Mouse (Mus musculus): Measurements from ENCODE around the gene Ttbk2. TPM values are rescaled to one million over a fixed set of nuclear protein-coding genes. Genes with fewer than 3 reads are reported as not detected.

Ttbk2 gene
- polyA plus RNA-seq, 1 experiment from 2014 or later: 11.1 TPM

- no peak for ATAC-seq
- peaks cover 7% of the 10 kb centered on the region; the same call in 1 of the 2 replicates for H3K36me3 ChIP-seq (ENCODE audit: control insufficient read depth, insufficient read depth, low read length)
- H3K4me3 ChIP-seq (ENCODE audit: low read depth, low read length): no peak overlapping the region
- 96% methylated on average over 2 of the region's 2 CpGs for WGBS
- H3K9me3 ChIP-seq (replicated peaks; ENCODE audit: control insufficient read depth, low read length, poor library complexity, severe bottlenecking): no peaks in the 10 kb centered on the region
- H3K4me2 ChIP-seq (ENCODE audit: low read length): no peak overlapping the region
- H3K27me3 ChIP-seq (ENCODE audit: control insufficient read depth, insufficient read depth, low read depth, low read length): no peaks in the 10 kb centered on the region
- H3K4me1 ChIP-seq (ENCODE audit: control insufficient read depth, insufficient read depth, low read length): no peaks in the 10 kb centered on the region
- H3K27ac ChIP-seq (ENCODE audit: low read length): no peak overlapping the region
- no peak overlapping the region for H3K9ac ChIP-seq (ENCODE audit: low read depth, low read length)
Measured at GRCm38 (mm10) chr2:120770265-120770935, 80.0 kb downstream of the Ttbk2 start.

GRCm38 (mm10) chr2:120761922-120762321 is 88.5 kb downstream of the Ttbk2 start:
- no peaks in the 10 kb centered on the region for H3K27me3 ChIP-seq (ENCODE audit: control insufficient read depth, insufficient read depth, low read depth, low read length)
- H3K9ac ChIP-seq (ENCODE audit: low read depth, low read length): no peak overlapping the region
- no peak overlapping the region for H3K4me2 ChIP-seq (ENCODE audit: low read length)
- H3K4me1 ChIP-seq (ENCODE audit: control insufficient read depth, insufficient read depth, low read length): no peaks in the 10 kb centered on the region
- H3K36me3 ChIP-seq (ENCODE audit: control insufficient read depth, insufficient read depth, low read length): peaks cover 12% of the 10 kb centered on the region; the same call in 1 of the 2 replicates
- no peaks in the 10 kb centered on the region for H3K9me3 ChIP-seq (replicated peaks; ENCODE audit: control insufficient read depth, low read length, poor library complexity, severe bottlenecking)
- no peak overlapping the region for H3K4me3 ChIP-seq (ENCODE audit: low read depth, low read length)
- ATAC-seq: no peak
- H3K27ac ChIP-seq (ENCODE audit: low read length): no peak overlapping the region

GRCm38 (mm10) chr2:120748041-120748440 is 102.4 kb downstream of the Ttbk2 start:
- Histone ChIP-seq H3K36me3 (ENCODE audit: control insufficient read depth, insufficient read depth, low read length) (peaks cover 31% of the 10 kb centered on the region), H3K9ac (ENCODE audit: low read depth, low read length) (no peak overlapping the region), H3K27me3 (ENCODE audit: control insufficient read depth, insufficient read depth, low read depth, low read length) (no peaks in the 10 kb centered on the region), H3K4me3 (ENCODE audit: low read depth, low read length) (no peak overlapping the region), H3K27ac (ENCODE audit: low read length) (no peak overlapping the region), H3K9me3 (replicated peaks; ENCODE audit: control insufficient read depth, low read length, poor library complexity, severe bottlenecking) (no peaks in the 10 kb centered on the region), H3K4me1 (ENCODE audit: control insufficient read depth, insufficient read depth, low read length) (no peaks in the 10 kb centered on the region), H3K4me2 (ENCODE audit: low read length) (no peak overlapping the region)
- 95% methylated on average over 2 of the region's 2 CpGs for WGBS
- ATAC-seq: no peak

GRCm38 (mm10) chr2:120745496-120745895 is 104.9 kb downstream of the Ttbk2 start:
- Histone ChIP-seq H3K36me3 (ENCODE audit: control insufficient read depth, insufficient read depth, low read length) (peaks cover 32% of the 10 kb centered on the region), H3K4me3 (ENCODE audit: low read depth, low read length) (no peak overlapping the region), H3K27me3 (ENCODE audit: control insufficient read depth, insufficient read depth, low read depth, low read length) (no peaks in the 10 kb centered on the region), H3K9ac (ENCODE audit: low read depth, low read length) (no peak overlapping the region), H3K4me1 (ENCODE audit: control insufficient read depth, insufficient read depth, low read length) (no peaks in the 10 kb centered on the region), H3K9me3 (replicated peaks; ENCODE audit: control insufficient read depth, low read length, poor library complexity, severe bottlenecking) (no peaks in the 10 kb centered on the region), H3K27ac (ENCODE audit: low read length) (no peak overlapping the region), H3K4me2 (ENCODE audit: low read length) (no peak overlapping the region)
- no peak for ATAC-seq
- WGBS: 100% methylated on average over 1 of the region's 1 CpGs

GRCm38 (mm10) chr2:120731877-120732530 is 118.4 kb downstream of the Ttbk2 start:
- H3K27me3 ChIP-seq (ENCODE audit: control insufficient read depth, insufficient read depth, low read depth, low read length): no peaks in the 10 kb centered on the region
- peaks cover 28% of the 10 kb centered on the region for H3K4me1 ChIP-seq (ENCODE audit: control insufficient read depth, insufficient read depth, low read length)
- H3K4me3 ChIP-seq (ENCODE audit: low read depth, low read length): peak overlapping the region; percentile 94
- H3K9me3 ChIP-seq (replicated peaks; ENCODE audit: control insufficient read depth, low read length, poor library complexity, severe bottlenecking): no peaks in the 10 kb centered on the region
- no peaks in the 10 kb centered on the region for H3K36me3 ChIP-seq (ENCODE audit: control insufficient read depth, insufficient read depth, low read length)
- no peak; the same call in 1 of the 2 replicates for ATAC-seq
- H3K27ac ChIP-seq (ENCODE audit: low read length): peak overlapping the region; percentile 86
- H3K4me2 ChIP-seq (ENCODE audit: low read length): peak overlapping the region; percentile 99
- 25% methylated on average over 7 of the region's 7 CpGs for WGBS
- H3K9ac ChIP-seq (ENCODE audit: low read depth, low read length): peak overlapping the region; percentile 51

- peak overlapping the region; percentile 99 for H3K4me2 ChIP-seq (ENCODE audit: low read length)
- under 1% methylated on average over 46 of the region's 61 CpGs for WGBS
- no peaks in the 10 kb centered on the region for H3K27me3 ChIP-seq (ENCODE audit: control insufficient read depth, insufficient read depth, low read depth, low read length)
- 0 out of 2 replicates have a peak, but pooled peaks cover 2% of the 10 kb centered on the region for H3K36me3 ChIP-seq (ENCODE audit: control insufficient read depth, insufficient read depth, low read length)
- no peaks in the 10 kb centered on the region for H3K9me3 ChIP-seq (replicated peaks; ENCODE audit: control insufficient read depth, low read length, poor library complexity, severe bottlenecking)
- peaks cover 28% of the 10 kb centered on the region for H3K4me1 ChIP-seq (ENCODE audit: control insufficient read depth, insufficient read depth, low read length)
- H3K4me3 ChIP-seq (ENCODE audit: low read depth, low read length): peak overlapping the region; percentile 94
- peak overlapping the region; percentile 97 for H3K9ac ChIP-seq (ENCODE audit: low read depth, low read length)
- ATAC-seq: peak; percentile 98
- peak overlapping the region; percentile 86 for H3K27ac ChIP-seq (ENCODE audit: low read length)
Measured at GRCm38 (mm10) chr2:120731167-120731862, 119.1 kb downstream of the Ttbk2 start.

GRCm38 (mm10) chr2:120730639-120731166 is 119.7 kb downstream of the Ttbk2 start:
- peak; percentile 47 for ATAC-seq
- H3K9me3 ChIP-seq (replicated peaks; ENCODE audit: control insufficient read depth, low read length, poor library complexity, severe bottlenecking): no peaks in the 10 kb centered on the region
- H3K4me2 ChIP-seq (ENCODE audit: low read length): peak overlapping the region; percentile 99
- peaks cover 6% of the 10 kb centered on the region; the same call in 1 of the 2 replicates for H3K36me3 ChIP-seq (ENCODE audit: control insufficient read depth, insufficient read depth, low read length)
- peak overlapping the region; percentile 97 for H3K9ac ChIP-seq (ENCODE audit: low read depth, low read length)
- H3K27me3 ChIP-seq (ENCODE audit: control insufficient read depth, insufficient read depth, low read depth, low read length): no peaks in the 10 kb centered on the region
- under 1% methylated on average over 46 of the region's 50 CpGs for WGBS
- H3K4me3 ChIP-seq (ENCODE audit: low read depth, low read length): peak overlapping the region; percentile 94
- H3K4me1 ChIP-seq (ENCODE audit: control insufficient read depth, insufficient read depth, low read length): peaks cover 28% of the 10 kb centered on the region
- peak overlapping the region; percentile 86 for H3K27ac ChIP-seq (ENCODE audit: low read length)

GRCm38 (mm10) chr2:120729775-120730585 is 120.4 kb downstream of the Ttbk2 start:
- no peaks in the 10 kb centered on the region for H3K27me3 ChIP-seq (ENCODE audit: control insufficient read depth, insufficient read depth, low read depth, low read length)
- peak overlapping the region; percentile 86; the same call in 1 of the 2 replicates for H3K27ac ChIP-seq (ENCODE audit: low read length)
- no peaks in the 10 kb centered on the region for H3K9me3 ChIP-seq (replicated peaks; ENCODE audit: control insufficient read depth, low read length, poor library complexity, severe bottlenecking)
- 12% methylated on average over 23 of the region's 23 CpGs for WGBS
- H3K36me3 ChIP-seq (ENCODE audit: control insufficient read depth, insufficient read depth, low read length): peaks cover 14% of the 10 kb centered on the region
- ATAC-seq: no peak
- peaks cover 28% of the 10 kb centered on the region for H3K4me1 ChIP-seq (ENCODE audit: control insufficient read depth, insufficient read depth, low read length)
- H3K4me3 ChIP-seq (ENCODE audit: low read depth, low read length): peak overlapping the region; percentile 94
- H3K9ac ChIP-seq (ENCODE audit: low read depth, low read length): peak overlapping the region; percentile 97
- H3K4me2 ChIP-seq (ENCODE audit: low read length): peak overlapping the region; percentile 99

Data from midbrain, embryonic 16.5 days (tissue).